Mouse (Mus musculus) CH12.LX (cell line): ENCODE results near the gene Tmem273.

Experiments
- CHD1 ChIP-seq: IDR thresholded peaks from 2 replicates; pipeline ENCODE4 v1.6.1; 2012; ENCODE audit warnings: low read depth, low read length, improper control_type of control experiment, inconsistent platforms
- CTCF ChIP-seq, 2 experiments: IDR thresholded peaks in 1 of 2; conservative IDR thresholded peaks in 1 of 2; 2 replicates each; pipeline ENCODE4 v1.5.1; 2011 to 2012; ENCODE audit warnings: low read depth in 2 of 2, low read length in 2 of 2, improper control_type of control experiment in 1 of 2, inconsistent platforms in 1 of 2, mild to moderate bottlenecking in 1 of 2, moderate library complexity in 1 of 2
- E2F4 ChIP-seq: IDR thresholded peaks from 2 replicates; pipeline ENCODE4 v1.6.1; 2011; ENCODE audit warnings: low read depth, low read length, improper control_type of control experiment; ENCODE audit not compliant: insufficient replicate concordance
- EP300 ChIP-seq: IDR thresholded peaks from 2 replicates; pipeline ENCODE4 v1.6.1; 2011; ENCODE audit warnings: low read length, improper control_type of control experiment
- HCFC1 ChIP-seq: IDR thresholded peaks from 2 replicates; pipeline ENCODE4 v1.6.1; 2012; ENCODE audit warnings: low read depth, mild to moderate bottlenecking, inconsistent platforms, low read length, improper control_type of control experiment
- JUND ChIP-seq: conservative IDR thresholded peaks from 2 replicates; pipeline ENCODE4 v1.6.1; 2011; ENCODE audit warnings: low read depth, low read length, improper control_type of control experiment
- MAFK ChIP-seq: IDR thresholded peaks from 2 replicates; pipeline ENCODE4 v1.6.1; 2011; ENCODE audit warnings: low read length, improper control_type of control experiment; ENCODE audit not compliant: insufficient replicate concordance
- MYC ChIP-seq: IDR thresholded peaks from 2 replicates; pipeline ENCODE4 v1.6.1; 2011; ENCODE audit warnings: low read depth, mild to moderate bottlenecking, improper control_type of control experiment, low read length
- POLR2A ChIP-seq: IDR thresholded peaks from 2 replicates; pipeline ENCODE4 v1.6.1; 2011; ENCODE audit warnings: low read depth, mild to moderate bottlenecking, improper control_type of control experiment, low read length
- TCF12 ChIP-seq: IDR thresholded peaks from 2 replicates; pipeline ENCODE4 v1.6.1; 2014; ENCODE audit warnings: low read depth, mild to moderate bottlenecking, inconsistent platforms, low read length, improper control_type of control experiment
- USF1 ChIP-seq: IDR thresholded peaks from 2 replicates; pipeline ENCODE4 v1.6.1; 2014; ENCODE audit warnings: low read depth, mild to moderate bottlenecking, inconsistent platforms, low read length, improper control_type of control experiment

DNA sequence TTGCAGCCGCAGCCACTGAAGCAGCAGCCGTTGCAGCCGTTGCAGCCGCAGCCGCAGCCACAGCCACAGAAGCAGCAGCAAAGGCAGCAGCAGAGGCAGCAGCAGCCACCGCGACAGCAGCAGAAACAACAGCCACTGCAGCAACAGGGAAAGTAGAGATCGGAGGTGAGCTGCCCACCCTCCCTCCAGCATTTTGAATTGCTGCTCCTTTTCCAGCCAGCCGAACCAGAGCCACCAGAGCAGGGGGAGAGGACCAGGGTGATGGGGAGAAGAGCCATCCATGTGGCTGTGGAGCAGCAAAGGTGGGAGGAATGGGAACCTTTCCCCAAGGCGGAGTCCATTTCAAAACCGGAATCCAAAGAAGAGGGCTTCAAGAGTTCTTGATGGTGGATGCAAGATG, 50.4 kb downstream of the Tmem273 start:
- TF ChIP-seq CTCF (conservative IDR thresholded peaks at IDR 0.05 in 1 of 2, IDR thresholded peaks at IDR 0.05 in 1 of 2; ENCODE audit: low read depth in 2 of 2, low read length in 2 of 2) (no peak), POLR2A (no peak), TCF12 (no peak), JUND (no peak), EP300 (no peak), USF1 (no peak), HCFC1 (no peak), MYC (no peak), E2F4 (no peak), MAFK (no peak), CHD1 (no peak)
